Comparison of ENCODE assay signal across 23 mouse cellular contexts in genomic region chr10:80025044-80025347, GRCm38 (mm10). TPM values are rescaled to one million over a fixed set of nuclear protein-coding genes. Genes with fewer than 3 reads are reported as not detected.
DNase-seq lines count a peak whose midpoint lies in the region; ATAC-seq and TF ChIP-seq lines count a peak whose summit lies in the region.
"Had no signal": no experiment of that assay in that cellular context is flagged by ENCODE, and none has a peak within 500 bp of the region (broad histone marks: within the 10 kb centered on the region; RNA-seq: fewer than 3 reads in every experiment).

No protein-coding gene starts in this region.

- no peaks in the 10 kb centered on the region for H3K9me3 ChIP-seq in stomach, postnatal 0 days (ENCODE audit: control insufficient read depth, low read length)
- H3K9me3 ChIP-seq: forebrain, embryonic 10.5 days; heart, embryonic 12.5 days; kidney, embryonic 15.5 days had no signal

- TF ChIP-seq POLR2A in thymus, adult 2 months (IDR thresholded peaks at IDR 0.05; ENCODE audit: control insufficient read depth, extremely low read depth, insufficient read depth, low read length, poor library complexity), result no peak

- H3K4me3 ChIP-seq in gastrocnemius, adult 2 months, result no peak overlapping the region
- H3K4me3 ChIP-seq in thymus, adult 2 months (ENCODE audit: control insufficient read depth, insufficient read depth, low read length), result no peak overlapping the region
- H3K4me3 ChIP-seq in stomach, postnatal 0 days (ENCODE audit: low read depth, low read length), result no peak overlapping the region
- H3K4me3 ChIP-seq in layer of hippocampus, adult 2 months, result no peak overlapping the region
- H3K4me3 ChIP-seq: forebrain, embryonic 10.5 days; heart, embryonic 12.5 days; kidney, embryonic 15.5 days had no signal

- 78% methylated on average over 4 of the region's 4 CpGs for WGBS in thymus, adult 2 months
- WGBS in stomach, postnatal 0 days, result 54% methylated on average over 4 of the region's 4 CpGs

- H3K4me2 ChIP-seq in stomach, postnatal 0 days (replicated peaks; ENCODE audit: low read depth), result no peak overlapping the region
- H3K4me2 ChIP-seq: heart, embryonic 12.5 days; kidney, embryonic 15.5 days had no signal

- H3K36me3 ChIP-seq in thymus, adult 2 months (ENCODE audit: control insufficient read depth, insufficient read depth, low read length), result peaks cover 90% of the 10 kb centered on the region
- no peaks in the 10 kb centered on the region for H3K36me3 ChIP-seq in stomach, postnatal 0 days (ENCODE audit: control insufficient read depth, insufficient read depth, low read length)

- peak overlapping the region; percentile 51; the same call in 1 of the 2 replicates for H3K27ac ChIP-seq in gastrocnemius, adult 2 months
- H3K27ac ChIP-seq in thymus, adult 2 months (ENCODE audit: control insufficient read depth, insufficient read depth, low read length), result peak overlapping the region; percentile 88
- H3K27ac ChIP-seq in stomach, postnatal 0 days (replicated peaks), result peak overlapping the region; percentile 56; the same call in 1 of the 2 replicates
- no peak overlapping the region for H3K27ac ChIP-seq in layer of hippocampus, adult 2 months
- H3K27ac ChIP-seq: forebrain, embryonic 10.5 days; hindbrain, postnatal 0 days; kidney, embryonic 15.5 days; liver, embryonic 14.5 days had no signal

- TF ChIP-seq EP300 in stomach, postnatal 0 days (optimal IDR thresholded peaks at IDR 0.05), result no peak

- H3K27me3 ChIP-seq in thymus, adult 2 months (ENCODE audit: control insufficient read depth, insufficient read depth, low read length), result no peaks in the 10 kb centered on the region
- H3K27me3 ChIP-seq in stomach, postnatal 0 days (ENCODE audit: control insufficient read depth, insufficient read depth, low read length), result no peaks in the 10 kb centered on the region
- H3K27me3 ChIP-seq: heart, embryonic 12.5 days; kidney, embryonic 15.5 days had no signal

- intact Hi-C loops in gastrocnemius, adult 2 months (cut with DNase I), result no loop called here

- no peak for ATAC-seq in stomach, postnatal 0 days (ENCODE audit: low FRiP score, low TSS enrichment)
- ATAC-seq: forebrain, embryonic 16.5 days; hindbrain, postnatal 0 days had no signal

- no peak for DNase-seq in gastrocnemius, adult 2 months
- DNase-seq in gastrocnemius, postnatal 4 days (ENCODE audit: low spot score in 2 of 2), result no peak
- DNase-seq in thymus, adult 2 months, result peak; percentile 29
- no peak for DNase-seq in thymus, postnatal 0 days (ENCODE audit: low spot score)
- DNase-seq in induced T-regulatory cell, adult 2 months (ENCODE audit: low read depth), result peak; percentile 58
- no peak for DNase-seq in stomach, postnatal 0 days (ENCODE audit: low spot score)
- no peak for DNase-seq in urinary bladder, adult 18-20 months (ENCODE audit: low spot score in 2 of 2)
- no peak for DNase-seq in layer of hippocampus, adult 2 months (ENCODE audit: low spot score in 2 of 2)
- DNase-seq: adrenal gland, postnatal 10 days; cerebellum, adult 9-10 months; gastrocnemius, postnatal 14 days; heart, adult 18-20 months; heart, postnatal 10 days; kidney, adult 11 months; lung, postnatal 10 days; midbrain, embryonic 14.5 days; right cerebral cortex, postnatal 14 days had no signal

- no peak for TF ChIP-seq CTCF in gastrocnemius, adult 2 months (IDR thresholded peaks at IDR 0.05)
- no peak for TF ChIP-seq CTCF in thymus, adult 2 months (IDR thresholded peaks at IDR 0.05; ENCODE audit: borderline replicate concordance, control insufficient read depth, extremely low read depth, insufficient read depth, low read length, poor library complexity)
- no peak for TF ChIP-seq CTCF in stomach, postnatal 0 days (IDR thresholded peaks at IDR 0.05; ENCODE audit: low read depth)
- no peak for TF ChIP-seq CTCF in layer of hippocampus, adult 2 months (conservative IDR thresholded peaks at IDR 0.05)

- no peak overlapping the region for H3K9ac ChIP-seq in stomach, postnatal 0 days (ENCODE audit: low read length)
- H3K9ac ChIP-seq: heart, embryonic 12.5 days; kidney, embryonic 15.5 days; liver, embryonic 14.5 days had no signal

- peaks cover 54% of the 10 kb centered on the region for H3K4me1 ChIP-seq in thymus, adult 2 months (replicated peaks; ENCODE audit: control insufficient read depth, insufficient read depth, low read length)
- no peaks in the 10 kb centered on the region for H3K4me1 ChIP-seq in stomach, postnatal 0 days (replicated peaks; ENCODE audit: control insufficient read depth, insufficient read depth)

RNA-seq across cellular contexts. Expression of gene Arhgap45, which starts 8.5 kb away (rescaled TPM):
- total RNA-seq in gastrocnemius, adult 2 months (2021), result 1 to 10 TPM in 1 of 2 experiments, under 1 TPM in 1; 0.97 to 1.4 TPM
- total RNA-seq in gastrocnemius, postnatal 4 days (2021), result 1 to 10 TPM; 4.0 to 4.7 TPM
- 1,362 and 1,504 TPM in 2 replicates for polyA plus RNA-seq in thymus, adult 2 months (2012; rRNA removed)
- polyA plus RNA-seq in thymus, postnatal 0 days (2015; fragmentation: Nextera tagmentation; extraction: Ambion mirVana), result 179 and 206 TPM in 2 replicates
- 2.0 TPM in 2 replicates for polyA plus RNA-seq in stomach, postnatal 0 days (2015; fragmentation: Nextera tagmentation; extraction: Ambion mirVana)
- total RNA-seq in layer of hippocampus, adult 2 months (2021), result 1 to 10 TPM; 3.7 to 4.4 TPM

RNA-seq across cellular contexts. Expression of gene Polr2e, which starts 14.6 kb away (rescaled TPM):
- total RNA-seq in gastrocnemius, adult 2 months (2021), result 10 to 100 TPM; 42.0 to 50.9 TPM
- total RNA-seq in gastrocnemius, postnatal 4 days (2021), result 10 to 100 TPM; 77.3 to 77.7 TPM
- 211 and 226 TPM in 2 replicates for polyA plus RNA-seq in thymus, adult 2 months (2012; rRNA removed)
- polyA plus RNA-seq in thymus, postnatal 0 days (2015; fragmentation: Nextera tagmentation; extraction: Ambion mirVana), result 153 and 158 TPM in 2 replicates
- polyA plus RNA-seq in stomach, postnatal 0 days (2015; fragmentation: Nextera tagmentation; extraction: Ambion mirVana), result 121 and 122 TPM in 2 replicates
- 10 to 100 TPM; 77.8 to 79.1 TPM for total RNA-seq in layer of hippocampus, adult 2 months (2021)

RNA-seq across cellular contexts. Expression of gene Gpx4, which starts 22.0 kb away (rescaled TPM):
- 100 to 1,000 TPM; 552 to 603 TPM for total RNA-seq in gastrocnemius, adult 2 months (2021)
- 100 to 1,000 TPM; 339 to 434 TPM for total RNA-seq in gastrocnemius, postnatal 4 days (2021)
- polyA plus RNA-seq in thymus, adult 2 months (2012; rRNA removed), result 517 and 598 TPM in 2 replicates
- 640 and 681 TPM in 2 replicates for polyA plus RNA-seq in thymus, postnatal 0 days (2015; fragmentation: Nextera tagmentation; extraction: Ambion mirVana)
- polyA plus RNA-seq in stomach, postnatal 0 days (2015; fragmentation: Nextera tagmentation; extraction: Ambion mirVana), result 435 and 445 TPM in 2 replicates
- 100 to 1,000 TPM; 440 to 464 TPM for total RNA-seq in layer of hippocampus, adult 2 months (2021)

RNA-seq across cellular contexts. Expression of gene Abca7, which starts 28.7 kb away (rescaled TPM):
- 1 to 10 TPM; 6.7 to 7.2 TPM for total RNA-seq in gastrocnemius, adult 2 months (2021)
- 1 to 10 TPM; 4.8 to 4.9 TPM for total RNA-seq in gastrocnemius, postnatal 4 days (2021)
- polyA plus RNA-seq in thymus, adult 2 months (2012; rRNA removed), result 79.5 and 83.5 TPM in 2 replicates
- 5.2 and 5.8 TPM in 2 replicates for polyA plus RNA-seq in thymus, postnatal 0 days (2015; fragmentation: Nextera tagmentation; extraction: Ambion mirVana)
- polyA plus RNA-seq in stomach, postnatal 0 days (2015; fragmentation: Nextera tagmentation; extraction: Ambion mirVana), result 2.6 and 3.2 TPM in 2 replicates
- total RNA-seq in layer of hippocampus, adult 2 months (2021), result 10 to 100 TPM; 10.7 to 11.0 TPM

RNA-seq across cellular contexts. Expression of gene Cnn2, which starts 36.6 kb away (rescaled TPM):
- total RNA-seq in gastrocnemius, adult 2 months (2021), result 1 to 10 TPM; 3.9 to 9.7 TPM
- total RNA-seq in gastrocnemius, postnatal 4 days (2021), result 10 to 100 TPM; 51.0 to 55.0 TPM
- 239 and 245 TPM in 2 replicates for polyA plus RNA-seq in thymus, adult 2 months (2012; rRNA removed)
- 137 and 152 TPM in 2 replicates for polyA plus RNA-seq in thymus, postnatal 0 days (2015; fragmentation: Nextera tagmentation; extraction: Ambion mirVana)
- polyA plus RNA-seq in stomach, postnatal 0 days (2015; fragmentation: Nextera tagmentation; extraction: Ambion mirVana), result 236 and 245 TPM in 2 replicates
- 1 to 10 TPM; 5.4 to 5.6 TPM for total RNA-seq in layer of hippocampus, adult 2 months (2021)

Comparison
In these comparisons a context has a peak if more than half of its experiments do, and no peak if none do; other contexts are left out.
1. DNase-seq: peak in thymus, adult 2 months (single experiment) and induced T-regulatory cell, adult 2 months (single experiment); none in gastrocnemius, adult 2 months (single experiment), gastrocnemius, postnatal 4 days (0 of 2), thymus, postnatal 0 days (single experiment), stomach, postnatal 0 days (single experiment), urinary bladder, adult 18-20 months (0 of 2) and layer of hippocampus, adult 2 months (0 of 2).